Mouse (Mus musculus): ENCODE results near the gene Acsm2.

Acsm2 gene

GRCm38 (mm10) chr7:119594530-119595107, 40.5 kb downstream of the Acsm2 start:
- DNase-seq = no peak

GRCm38 (mm10) chr7:119595306-119595705, 41.2 kb downstream of the Acsm2 start:
- DNase-seq = no peak

- no peak for DNase-seq
Observed at GRCm38 (mm10) chr7:119596536-119596935, 42.4 kb downstream of the Acsm2 start.

- DNase-seq = no peak
Observed at GRCm38 (mm10) chr7:119601195-119601953, 47.2 kb downstream of the Acsm2 start.

- no peak for DNase-seq
Observed at GRCm38 (mm10) chr7:119601954-119602317, 47.8 kb downstream of the Acsm2 start.

GRCm38 (mm10) chr7:119604903-119605483, 50.9 kb downstream of the Acsm2 start:
- no peak for DNase-seq

GRCm38 (mm10) chr7:119605926-119606663, 52.0 kb downstream of the Acsm2 start:
- no peak for DNase-seq

- no peak for DNase-seq
Observed at GRCm38 (mm10) chr7:119606664-119607076, 52.5 kb downstream of the Acsm2 start, which contains the start of gene Acsm1. Acsm1 (plus strand) TSS chr7:119607026.

- DNase-seq = no peak
Observed at GRCm38 (mm10) chr7:119607796-119608515, 53.8 kb downstream of the Acsm2 start.

GRCm38 (mm10) chr7:119616531-119616930, 62.4 kb downstream of the Acsm2 start:
- no peak for DNase-seq

- DNase-seq = no peak
Observed at GRCm38 (mm10) chr7:119617593-119617992, 63.5 kb downstream of the Acsm2 start.

- DNase-seq = no peak
Observed at GRCm38 (mm10) chr7:119618209-119618935, 64.2 kb downstream of the Acsm2 start.

- DNase-seq = no peak
Observed at GRCm38 (mm10) chr7:119620157-119620556, 66.0 kb downstream of the Acsm2 start.

GRCm38 (mm10) chr7:119638773-119639172, 84.6 kb downstream of the Acsm2 start:
- no peak for DNase-seq

GRCm38 (mm10) chr7:119642307-119642706, 88.2 kb downstream of the Acsm2 start:
- DNase-seq = no peak

Measured in embryo, embryonic 11 days (tissue).